Comparison of ENCODE assay signal across 8 mouse cellular contexts in genomic region chr10:90829394-90830267, GRCm38 (mm10).
DNase-seq lines count a peak whose midpoint lies in the region; ATAC-seq and TF ChIP-seq lines count a peak whose summit lies in the region.
"Had no signal": no experiment of that assay in that cellular context is flagged by ENCODE, and none has a peak within 500 bp of the region (broad histone marks: within the 10 kb centered on the region; RNA-seq: fewer than 3 reads in every experiment).

No protein-coding gene starts in this region.

- no peak overlapping the region for H3K27ac ChIP-seq in embryonic facial prominence, embryonic 12.5 days
- H3K27ac ChIP-seq in hindbrain, embryonic 13.5 days: peak overlapping the region; percentile 97
- H3K27ac ChIP-seq in liver, embryonic 12.5 days: no peak overlapping the region

- H3K4me2 ChIP-seq in embryonic facial prominence, embryonic 12.5 days (replicated peaks): peak overlapping the region; percentile 99
- H3K4me2 ChIP-seq in hindbrain, embryonic 13.5 days: peak overlapping the region; percentile 74
- peak overlapping the region; percentile 67 for H3K4me2 ChIP-seq in liver, embryonic 12.5 days

- peaks cover 22% of the 10 kb centered on the region for H3K4me1 ChIP-seq in E14TG2a.4 (replicated peaks; ENCODE audit: low read depth, low read length)
- 0 out of 2 replicates have a peak, but pooled peaks cover 3% of the 10 kb centered on the region for H3K4me1 ChIP-seq in embryonic facial prominence, embryonic 12.5 days
- H3K4me1 ChIP-seq in hindbrain, embryonic 13.5 days (replicated peaks): peaks cover 47% of the 10 kb centered on the region
- no peaks in the 10 kb centered on the region for H3K4me1 ChIP-seq in liver, embryonic 12.5 days

- H3K27me3 ChIP-seq in E14TG2a.4 (ENCODE audit: insufficient read depth, low read length): peaks cover 74% of the 10 kb centered on the region
- peaks cover 71% of the 10 kb centered on the region for H3K27me3 ChIP-seq in embryonic facial prominence, embryonic 12.5 days
- peaks cover 35% of the 10 kb centered on the region for H3K27me3 ChIP-seq in hindbrain, embryonic 13.5 days
- peaks cover 65% of the 10 kb centered on the region for H3K27me3 ChIP-seq in liver, embryonic 12.5 days (replicated peaks)

- no peaks in the 10 kb centered on the region for H3K9me3 ChIP-seq in E14TG2a.4 (ENCODE audit: low read length)
- no peaks in the 10 kb centered on the region for H3K9me3 ChIP-seq in embryonic facial prominence, embryonic 12.5 days
- no peaks in the 10 kb centered on the region for H3K9me3 ChIP-seq in hindbrain, embryonic 13.5 days
- no peaks in the 10 kb centered on the region for H3K9me3 ChIP-seq in liver, embryonic 12.5 days (replicated peaks)

- H3K9ac ChIP-seq in embryonic facial prominence, embryonic 12.5 days: peak overlapping the region; percentile 48
- peak overlapping the region; percentile 84 for H3K9ac ChIP-seq in hindbrain, embryonic 13.5 days
- H3K9ac ChIP-seq in liver, embryonic 12.5 days: no peak overlapping the region

- peak overlapping the region; percentile 84 for H3K4me3 ChIP-seq in E14TG2a.4 (replicated peaks; ENCODE audit: low read length)
- peak overlapping the region; percentile 57 for H3K4me3 ChIP-seq in embryonic facial prominence, embryonic 12.5 days
- H3K4me3 ChIP-seq in hindbrain, embryonic 13.5 days: peak overlapping the region; percentile 65
- H3K4me3 ChIP-seq in liver, embryonic 12.5 days: peak overlapping the region; percentile 47
- H3K4me3 ChIP-seq: erythroblast, embryonic 14.5 days had no signal

- H3K36me3 ChIP-seq in E14TG2a.4 (ENCODE audit: insufficient read depth, low read length): no peaks in the 10 kb centered on the region
- H3K36me3 ChIP-seq in embryonic facial prominence, embryonic 12.5 days: no peaks in the 10 kb centered on the region
- no peaks in the 10 kb centered on the region for H3K36me3 ChIP-seq in hindbrain, embryonic 13.5 days
- no peaks in the 10 kb centered on the region for H3K36me3 ChIP-seq in liver, embryonic 12.5 days

- peak; percentile 67; the same call in 1 of the 2 replicates for ATAC-seq in embryonic facial prominence, embryonic 12.5 days (ENCODE audit: insufficient number of reproducible peaks, insufficient read depth, low FRiP score, low TSS enrichment)
- ATAC-seq in hindbrain, embryonic 13.5 days (ENCODE audit: low FRiP score): peak; percentile 90
- ATAC-seq in liver, embryonic 12.5 days: no peak

- WGBS in embryonic facial prominence, embryonic 12.5 days: 3% methylated on average over 42 of the region's 76 CpGs
- WGBS in hindbrain, embryonic 13.5 days: under 1% methylated on average over 39 of the region's 76 CpGs
- WGBS in liver, embryonic 12.5 days (ENCODE audit: insufficient replicate concordance): 1% methylated on average over 42 of the region's 76 CpGs

- no peak for TF ChIP-seq CTCF in E14TG2a.4 (conservative IDR thresholded peaks at IDR 0.05; ENCODE audit: low read length)

- peak; percentile 50 for DNase-seq in ES-CJ7 (ENCODE audit: low read depth, low spot score)
- DNase-seq in right cerebral cortex, postnatal 14 days: peak; percentile 63
- no peak for DNase-seq in spleen, postnatal 4 days (ENCODE audit: low spot score in 2 of 2)

Comparison
In these comparisons a context has a peak if more than half of its experiments do, and no peak if none do; other contexts are left out.
1. DNase-seq: peak in ES-CJ7 (single experiment) and right cerebral cortex, postnatal 14 days (single experiment); none in spleen, postnatal 4 days (0 of 2).
2. Peak in every context shown above with its lines, with median percentiles within 50 percentile points of each other: H3K4me3 ChIP-seq and H3K4me2 ChIP-seq.